Comparison of ENCODE assay signal across 8 mouse cellular contexts in the genomic region with DNA sequence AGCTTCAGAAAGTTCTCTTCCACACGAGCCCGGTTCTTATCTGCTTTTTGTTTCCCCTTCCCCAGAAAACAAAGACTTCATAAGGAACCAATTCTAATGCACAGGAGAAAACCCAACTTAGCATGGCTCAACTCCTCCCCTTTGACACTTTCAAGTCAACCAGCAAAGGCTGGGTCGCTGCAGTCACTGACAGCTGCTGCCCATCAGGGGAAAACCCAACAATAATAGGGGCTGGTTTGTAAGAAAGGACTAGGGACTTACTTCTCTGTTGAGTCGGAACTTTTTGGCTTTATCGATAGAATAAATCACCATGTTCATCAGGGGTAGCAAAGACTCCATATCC. TPM values are rescaled to one million over a fixed set of nuclear protein-coding genes. Genes with fewer than 3 reads are reported as not detected.
DNase-seq lines count a peak whose midpoint lies in the region; ATAC-seq lines count a peak whose summit lies in the region.

A gene (minus strand): TSS at position 46 of the 343 bp plus-strand sequence.

- 0 out of 2 replicates have a peak, but pooled peaks cover 3% of the 10 kb centered on the region for H3K4me1 ChIP-seq in heart, embryonic 13.5 days
- H3K4me1 ChIP-seq in embryonic facial prominence, embryonic 10.5 days, result no peaks in the 10 kb centered on the region
- H3K4me1 ChIP-seq in hindbrain, embryonic 12.5 days, result no peaks in the 10 kb centered on the region
- H3K4me1 ChIP-seq in liver, embryonic 16.5 days (ENCODE audit: control insufficient read depth, low read depth, low read length), result peaks cover 18% of the 10 kb centered on the region

- H3K9me3 ChIP-seq in heart, embryonic 13.5 days, result no peaks in the 10 kb centered on the region
- no peaks in the 10 kb centered on the region for H3K9me3 ChIP-seq in embryonic facial prominence, embryonic 10.5 days
- no peaks in the 10 kb centered on the region for H3K9me3 ChIP-seq in hindbrain, embryonic 12.5 days (replicated peaks)
- H3K9me3 ChIP-seq in liver, embryonic 16.5 days (replicated peaks; ENCODE audit: control insufficient read depth, low read length), result no peaks in the 10 kb centered on the region

- no peaks in the 10 kb centered on the region for H3K27me3 ChIP-seq in heart, embryonic 13.5 days (replicated peaks)
- no peaks in the 10 kb centered on the region for H3K27me3 ChIP-seq in embryonic facial prominence, embryonic 10.5 days (replicated peaks; ENCODE audit: low read depth, poor library complexity, severe bottlenecking)
- no peaks in the 10 kb centered on the region for H3K27me3 ChIP-seq in hindbrain, embryonic 12.5 days
- no peaks in the 10 kb centered on the region for H3K27me3 ChIP-seq in liver, embryonic 16.5 days (ENCODE audit: control insufficient read depth, insufficient read depth, low read depth, low read length)

- H3K36me3 ChIP-seq in heart, embryonic 13.5 days, result peaks cover 90% of the 10 kb centered on the region
- H3K36me3 ChIP-seq in embryonic facial prominence, embryonic 10.5 days (replicated peaks), result peaks cover 93% of the 10 kb centered on the region
- H3K36me3 ChIP-seq in hindbrain, embryonic 12.5 days, result peaks cover 64% of the 10 kb centered on the region
- H3K36me3 ChIP-seq in liver, embryonic 16.5 days (ENCODE audit: control insufficient read depth, insufficient read depth), result peaks cover 31% of the 10 kb centered on the region

- H3K27ac ChIP-seq in heart, embryonic 13.5 days (replicated peaks), result 0 out of 2 replicates have a peak within 1 kb of the TSS, but pooled peaks have one; percentile 9
- no peak within 1 kb of the TSS for H3K27ac ChIP-seq in embryonic facial prominence, embryonic 10.5 days (replicated peaks)
- H3K27ac ChIP-seq in hindbrain, embryonic 12.5 days, result no peak within 1 kb of the TSS
- 0 out of 2 replicates have a peak within 1 kb of the TSS, but pooled peaks have one; percentile 26 for H3K27ac ChIP-seq in liver, embryonic 16.5 days (ENCODE audit: low read length)

- H3K9ac ChIP-seq in heart, embryonic 13.5 days, result no peak within 1 kb of the TSS
- no peak within 1 kb of the TSS for H3K9ac ChIP-seq in hindbrain, embryonic 12.5 days
- no peak within 1 kb of the TSS for H3K9ac ChIP-seq in liver, embryonic 16.5 days (ENCODE audit: low read depth, low read length)

- 61% methylated on average over 5 of the region's 5 CpGs for WGBS in heart, embryonic 13.5 days
- WGBS in embryonic facial prominence, embryonic 10.5 days, result 90% methylated on average over 5 of the region's 5 CpGs
- 78% methylated on average over 5 of the region's 5 CpGs for WGBS in hindbrain, embryonic 12.5 days
- WGBS in liver, embryonic 16.5 days (ENCODE audit: insufficient replicate concordance), result 42% methylated on average over 5 of the region's 5 CpGs

- no peak within 1 kb of the TSS for H3K4me3 ChIP-seq in heart, embryonic 13.5 days
- H3K4me3 ChIP-seq in embryonic facial prominence, embryonic 10.5 days, result no peak within 1 kb of the TSS
- H3K4me3 ChIP-seq in hindbrain, embryonic 12.5 days, result no peak within 1 kb of the TSS
- H3K4me3 ChIP-seq in liver, embryonic 16.5 days (ENCODE audit: low read depth, low read length), result no peak within 1 kb of the TSS

- DNase-seq in heart, adult 8-10 months (ENCODE audit: low spot score), result no peak
- peak; percentile 70 for DNase-seq in CD4-positive helper T cell, adult 2 months (ENCODE audit: low read depth, low spot score)
- no peak for DNase-seq in embryonic facial prominence, embryonic 10.5 days (ENCODE audit: low spot score)
- no peak for DNase-seq in right cerebral cortex, postnatal 36 days (ENCODE audit: low spot score in 2 of 2)

- no peak within 1 kb of the TSS for H3K4me2 ChIP-seq in heart, embryonic 13.5 days
- H3K4me2 ChIP-seq in hindbrain, embryonic 12.5 days (replicated peaks), result no peak within 1 kb of the TSS
- H3K4me2 ChIP-seq in liver, embryonic 16.5 days (ENCODE audit: low read depth, low read length), result no peak within 1 kb of the TSS

- no peak for ATAC-seq in heart, embryonic 13.5 days (ENCODE audit: extremely low read depth, insufficient number of reproducible peaks, low FRiP score, low TSS enrichment)
- ATAC-seq in hindbrain, embryonic 12.5 days (ENCODE audit: low FRiP score), result no peak
- ATAC-seq in liver, embryonic 16.5 days (ENCODE audit: low read depth), result no peak
- ATAC-seq in erythroblast, adult 5-6 weeks (replicated peaks; ENCODE audit: low FRiP score, poor library complexity, severe bottlenecking), result no peak

RNA-seq across cellular contexts. Expression of the gene that starts here (rescaled TPM):
- 18.9 and 20.4 TPM in 2 replicates for polyA plus RNA-seq in heart, embryonic 13.5 days (2015; fragmentation: Nextera tagmentation; extraction: Ambion mirVana)
- total RNA-seq in heart, adult 8-10 months (2022), result 1 to 10 TPM; 4.8 to 8.5 (median 7.6) TPM
- 40.0 and 40.4 TPM in 2 replicates for polyA plus RNA-seq in embryonic facial prominence, embryonic 10.5 days (2016; fragmentation: Nextera tagmentation; extraction: Ambion mirVana)
- polyA plus RNA-seq in hindbrain, embryonic 12.5 days (2016; fragmentation: Nextera tagmentation; extraction: Ambion mirVana), result 33.9 and 38.7 TPM in 2 replicates
- 7.3 and 7.6 TPM in 2 replicates for polyA plus RNA-seq in liver, embryonic 16.5 days (2015; fragmentation: Nextera tagmentation; extraction: Ambion mirVana)
- total RNA-seq in erythroblast, adult 5-6 weeks (2015; ENCODE audit: low replicate concordance), result 3.8 and 11.5 TPM in 2 replicates
- total RNA-seq in erythroblast, adult 5-6 weeks (2017; ENCODE audit: low replicate concordance), result 4.9 and 5.7 TPM in 2 replicates

Comparison
In these comparisons a context has a peak if more than half of its experiments do, and no peak if none do; other contexts are left out.
1. H3K27ac ChIP-seq: peak in heart, embryonic 13.5 days (single experiment) and liver, embryonic 16.5 days (single experiment); none in embryonic facial prominence, embryonic 10.5 days (single experiment) and hindbrain, embryonic 12.5 days (single experiment).